8 mouse cellular contexts compared by ENCODE assay signal in the genomic region with DNA sequence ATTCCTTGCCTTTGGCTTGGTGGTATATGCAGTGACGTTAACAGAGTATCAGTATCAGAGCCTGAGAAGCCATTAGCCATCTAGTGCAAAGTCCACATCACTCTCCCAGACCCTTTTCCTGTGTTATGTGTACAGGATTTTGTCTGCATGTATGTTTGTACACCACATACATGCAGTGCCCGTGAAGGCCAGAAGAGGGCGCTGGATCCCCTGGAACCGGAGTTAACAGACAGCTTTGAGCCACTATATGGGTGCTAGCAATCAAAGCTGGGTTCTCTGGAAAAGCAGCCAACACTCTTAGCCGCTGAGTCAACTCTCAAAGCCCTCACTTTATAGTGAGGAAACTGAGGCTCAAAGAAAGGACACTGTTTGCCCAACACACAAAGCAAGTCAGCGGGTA. TPM values are rescaled to one million over a fixed set of nuclear protein-coding genes. Genes with fewer than 3 reads are reported as not detected.
DNase-seq lines count a peak whose midpoint lies in the region; ATAC-seq and TF ChIP-seq lines count a peak whose summit lies in the region.

No protein-coding gene starts in this region.

- H3K36me3 ChIP-seq in G1E (replicated peaks) = no peaks in the 10 kb centered on the region
- H3K36me3 ChIP-seq in forebrain, embryonic 14.5 days (ENCODE audit: control insufficient read depth, insufficient read depth, low read length) = no peaks in the 10 kb centered on the region
- no peaks in the 10 kb centered on the region for H3K36me3 ChIP-seq in midbrain, embryonic 10.5 days

- ATAC-seq in G1E (ENCODE audit: extremely low read depth, insufficient number of reproducible peaks, low FRiP score, poor library complexity, severe bottlenecking) = no peak
- 0 out of 2 replicates have a peak, but pooled peaks have one; percentile 1 for ATAC-seq in forebrain, embryonic 14.5 days

- DNase-seq in kidney, postnatal 4 days = peak; percentile 53 to 58
- no peak for DNase-seq in kidney, postnatal 10 days
- no peak for DNase-seq in G1E (ENCODE audit: low spot score)
- DNase-seq in forebrain, embryonic 14.5 days (ENCODE audit: low spot score) = no peak
- DNase-seq in midbrain, embryonic 10.5 days (ENCODE audit: low spot score) = peak; percentile 43
- DNase-seq in frontal cortex, postnatal 25 days (ENCODE audit: low spot score in 2 of 2) = no peak
- no peak for DNase-seq in layer of hippocampus, adult 18-20 months (ENCODE audit: low spot score in 2 of 2)
- DNase-seq in cerebellum, adult 9-11 months = no peak

- TF ChIP-seq CTCF in G1E (IDR thresholded peaks at IDR 0.05; ENCODE audit: low read depth, low read length) = peak; percentile 54

- H3K4me2 ChIP-seq in forebrain, embryonic 14.5 days (ENCODE audit: low read length) = no peak overlapping the region

- H3K4me3 ChIP-seq in G1E (ENCODE audit: low read depth, low read length) = no peak overlapping the region
- no peak overlapping the region for H3K4me3 ChIP-seq in forebrain, embryonic 14.5 days (ENCODE audit: low read depth, low read length)
- H3K4me3 ChIP-seq in midbrain, embryonic 10.5 days = no peak overlapping the region

- no peaks in the 10 kb centered on the region for H3K4me1 ChIP-seq in G1E (ENCODE audit: insufficient read depth, low read depth, low read length)
- H3K4me1 ChIP-seq in forebrain, embryonic 14.5 days (ENCODE audit: control insufficient read depth, insufficient read depth, low read length) = 0 out of 2 replicates have a peak, but pooled peaks cover 6% of the 10 kb centered on the region
- H3K4me1 ChIP-seq in midbrain, embryonic 10.5 days = peaks cover 65% of the 10 kb centered on the region

- peaks cover 18% of the 10 kb centered on the region for H3K27me3 ChIP-seq in G1E (ENCODE audit: insufficient read depth, low read length)
- no peaks in the 10 kb centered on the region for H3K27me3 ChIP-seq in forebrain, embryonic 14.5 days (replicated peaks; ENCODE audit: control insufficient read depth, insufficient read depth, low read length)
- peaks cover 23% of the 10 kb centered on the region for H3K27me3 ChIP-seq in midbrain, embryonic 10.5 days (ENCODE audit: low read depth, poor library complexity, severe bottlenecking)

- H3K27ac ChIP-seq in forebrain, embryonic 14.5 days (ENCODE audit: low read depth, low read length) = no peak overlapping the region
- no peak overlapping the region for H3K27ac ChIP-seq in midbrain, embryonic 10.5 days (replicated peaks)

- no peak overlapping the region for H3K9ac ChIP-seq in forebrain, embryonic 14.5 days (ENCODE audit: low read length)

- WGBS in forebrain, embryonic 14.5 days = 72% methylated on average over 6 of the region's 6 CpGs
- 68% methylated on average over 6 of the region's 6 CpGs for WGBS in midbrain, embryonic 10.5 days

- H3K9me3 ChIP-seq in G1E (replicated peaks) = no peaks in the 10 kb centered on the region
- H3K9me3 ChIP-seq in forebrain, embryonic 14.5 days (replicated peaks; ENCODE audit: control insufficient read depth, low read length) = no peaks in the 10 kb centered on the region
- no peaks in the 10 kb centered on the region for H3K9me3 ChIP-seq in midbrain, embryonic 10.5 days (replicated peaks)

RNA-seq across cellular contexts. Expression of gene Vps8, which starts 30.8 kb away (rescaled TPM):
- 34.9 and 50.1 TPM in 2 replicates for total RNA-seq in G1E (2014; fragmentation: Nextera tagmentation)
- 26.2 TPM in 2 replicates for total RNA-seq in G1E (2017)
- 30.3 and 43.3 TPM in 2 replicates for polyA plus RNA-seq in G1E (2012)
- polyA plus RNA-seq in forebrain, embryonic 14.5 days (2014; fragmentation: Nextera tagmentation; extraction: Ambion mirVana) = 33.0 and 36.9 TPM in 2 replicates
- 18.9 and 23.1 TPM in 2 replicates for polyA plus RNA-seq in midbrain, embryonic 10.5 days (2016; fragmentation: Nextera tagmentation; extraction: Ambion mirVana)
- total RNA-seq in layer of hippocampus, adult 18-20 months (2021) = 10 to 100 TPM; 50.9 to 53.4 TPM

Comparison
In these comparisons a context has a peak if more than half of its experiments do, and no peak if none do; other contexts are left out.
1. DNase-seq: peak in kidney, postnatal 4 days (2 of 2) and midbrain, embryonic 10.5 days (single experiment); none in kidney, postnatal 10 days (single experiment), G1E (single experiment), forebrain, embryonic 14.5 days (single experiment), frontal cortex, postnatal 25 days (0 of 2), layer of hippocampus, adult 18-20 months (0 of 2) and cerebellum, adult 9-11 months (single experiment).